Mouse (Mus musculus) myocyte (in vitro differentiated cells): ENCODE results near the gene Itpr2.
A peak's percentile ranks its signal among the peaks of the same experiment; 100 is the strongest.

Source experiments
- CEBPB ChIP-seq: IDR thresholded peaks from 2 replicates; pipeline ENCODE4 v1.6.1; 2011; ENCODE audit warnings: mild to moderate bottlenecking, moderate library complexity; ENCODE audit not compliant: poor library complexity, insufficient read depth, severe bottlenecking
- E2F4 ChIP-seq: IDR thresholded peaks from one replicate; pipeline ENCODE4 v1.6.1; 2011; ENCODE audit warnings: mild to moderate bottlenecking, control low read depth, moderate library complexity; ENCODE audit not compliant: insufficient read depth
- MAX ChIP-seq: IDR thresholded peaks from one replicate; pipeline ENCODE4 v1.6.1; 2011; ENCODE audit warnings: low read depth, mild to moderate bottlenecking, control low read depth
- MYOD1 ChIP-seq, 3 experiments: IDR thresholded peaks; one replicate each; pipeline ENCODE4 v1.6.1; 2011; ENCODE audit warnings: control low read depth in 2 of 3, low read depth in 2 of 3, mild to moderate bottlenecking in 2 of 3, moderate library complexity in 1 of 3; ENCODE audit not compliant: insufficient read length in 2 of 3, control insufficient read depth in 1 of 3
- MYOG ChIP-seq, 3 experiments: IDR thresholded peaks; one replicate each; pipeline ENCODE4 v1.6.1; 2011; ENCODE audit warnings: control low read depth in 2 of 3, low read depth in 2 of 3, mild to moderate bottlenecking in 2 of 3; ENCODE audit not compliant: insufficient read length in 2 of 3, control insufficient read depth in 1 of 3, insufficient read depth in 1 of 3
- POLR2A ChIP-seq: IDR thresholded peaks from one replicate; pipeline ENCODE4 v1.6.1; 2011; ENCODE audit warnings: low read depth, mild to moderate bottlenecking, control low read depth, moderate library complexity; ENCODE audit not compliant: insufficient read length
- POLR2AphosphoS2 ChIP-seq: IDR thresholded peaks from one replicate; pipeline ENCODE4 v1.6.1; 2011; ENCODE audit warnings: low read depth, control low read depth; ENCODE audit not compliant: insufficient read length
- REST ChIP-seq: IDR thresholded peaks from one replicate; pipeline ENCODE4 v1.6.1; 2011; ENCODE audit warnings: mild to moderate bottlenecking, control low read depth, moderate library complexity; ENCODE audit not compliant: insufficient read depth, insufficient read length
- SRF ChIP-seq: IDR thresholded peaks from one replicate; pipeline ENCODE4 v1.6.1; 2011; ENCODE audit warnings: low read depth; ENCODE audit not compliant: control insufficient read depth, insufficient read length
- TCF12 ChIP-seq: IDR thresholded peaks from one replicate; pipeline ENCODE4 v1.6.1; 2011; ENCODE audit warnings: mild to moderate bottlenecking, control low read depth; ENCODE audit not compliant: poor library complexity, insufficient read depth, severe bottlenecking
- TCF3 ChIP-seq: IDR thresholded peaks from one replicate; pipeline ENCODE4 v1.6.1; 2011; ENCODE audit warnings: low read depth, control low read depth; ENCODE audit not compliant: insufficient read length
- USF1 ChIP-seq: IDR thresholded peaks from one replicate; pipeline ENCODE4 v1.6.1; 2011; ENCODE audit warnings: low read depth, mild to moderate bottlenecking, control low read depth, moderate library complexity

- TF ChIP-seq TCF12, result no peak
- TF ChIP-seq POLR2A, result no peak
- TF ChIP-seq TCF3, result no peak
- peak in 2 of 3 experiments; percentile 67 to 83 for TF ChIP-seq MYOD1 (IDR thresholded peaks at IDR 0.05; ENCODE audit: control insufficient read depth in 1 of 3, insufficient read length in 2 of 3, low read depth in 2 of 3)
- no peak for TF ChIP-seq MAX
- TF ChIP-seq MYOG (IDR thresholded peaks at IDR 0.05; ENCODE audit: control insufficient read depth in 1 of 3, insufficient read depth in 1 of 3, insufficient read length in 2 of 3, low read depth in 2 of 3), result peak in 1 of 3 experiments; percentile 40
- no peak for TF ChIP-seq CEBPB
- no peak for TF ChIP-seq E2F4
- no peak for TF ChIP-seq USF1
- TF ChIP-seq REST, result no peak
- TF ChIP-seq SRF, result no peak
- TF ChIP-seq POLR2AphosphoS2, result no peak
Observed at GRCm38 (mm10) chr6:146324541-146325204, 177.3 kb downstream of the Itpr2 start.
